Mouse (Mus musculus) lung, adult 2 months (tissue): ENCODE results near the gene Letm1. TPM values are rescaled to one million over a fixed set of nuclear protein-coding genes. Genes with fewer than 3 reads are reported as not detected.

Experiments used
- DNase-seq: peaks from one replicate; pipeline ENCODE4 v3.0.0; 2022
- H3K4me1 ChIP-seq: fragments of 200-500 bp; 2 replicates; pipeline ENCODE4 v1.6.1; 2011; ENCODE audit warnings: low read length; ENCODE audit not compliant: control insufficient read depth, insufficient read depth
- H3K4me3 ChIP-seq: fragments of 200-500 bp; replicated peaks from 2 replicates; pipeline ENCODE3; 2011; ENCODE audit warnings: low read depth, mild to moderate bottlenecking, control low read depth, low read length; ENCODE audit errors: extremely low read depth
- CTCF ChIP-seq: fragments of 200-500 bp; IDR thresholded peaks from 2 replicates; pipeline ENCODE4 v1.5.1; 2011; ENCODE audit warnings: mild to moderate bottlenecking, low read length, control low read depth; ENCODE audit not compliant: insufficient read depth
- POLR2A ChIP-seq: fragments of 200-500 bp; IDR thresholded peaks from 2 replicates; pipeline ENCODE4 v1.6.1; 2011; ENCODE audit warnings: low read depth, mild to moderate bottlenecking, control low read depth, low read length, borderline replicate concordance; ENCODE audit errors: extremely low read depth
- WGBS: fragments of 180-500 bp; shearing (Covaris S2); methylation state at CpG from one replicate; pipeline ENCODE4 v1.1.7; 2018; 5-methylcytosine and 5-hydroxymethylcytosine counted together
- polyA plus RNA-seq: library from polyadenylated mRNA; depleted of rRNA; stranded (reverse); fragments of >200 nt; gene quantifications from 2 replicates; pipeline ENCODE4 v1.2.3, GENCODE M21; 2012; rRNA removed

Gene Letm1
- polyA plus RNA-seq: 41.8 and 47.5 TPM in 2 replicates

- DNase-seq: peak; percentile 88
- peak; percentile 41; the same call in 1 of the 2 replicates for TF ChIP-seq POLR2A
- no peak for TF ChIP-seq CTCF
- peaks cover 3% of the 10 kb centered on the region; the same call in 1 of the 2 replicates for H3K4me1 ChIP-seq
- peak within 1 kb of the TSS; percentile 61 for H3K4me3 ChIP-seq
- WGBS: under 1% methylated on average over 65 of the region's 65 CpGs
Observed at GRCm38 (mm10) chr5:33782345-33782998, at the start of gene Letm1. Gene Letm1 (minus strand): TSS chr5:33782817.

GRCm38 (mm10) chr5:33830832-33831231, 48.2 kb upstream of the Letm1 start:
- no peak for TF ChIP-seq POLR2A
- peak; percentile 11; the same call in 1 of the 2 replicates for TF ChIP-seq CTCF
- H3K4me3 ChIP-seq: no peak overlapping the region
- no peaks in the 10 kb centered on the region for H3K4me1 ChIP-seq
- 85% methylated on average over 1 of the region's 1 CpGs for WGBS
- no peak for DNase-seq

DNA sequence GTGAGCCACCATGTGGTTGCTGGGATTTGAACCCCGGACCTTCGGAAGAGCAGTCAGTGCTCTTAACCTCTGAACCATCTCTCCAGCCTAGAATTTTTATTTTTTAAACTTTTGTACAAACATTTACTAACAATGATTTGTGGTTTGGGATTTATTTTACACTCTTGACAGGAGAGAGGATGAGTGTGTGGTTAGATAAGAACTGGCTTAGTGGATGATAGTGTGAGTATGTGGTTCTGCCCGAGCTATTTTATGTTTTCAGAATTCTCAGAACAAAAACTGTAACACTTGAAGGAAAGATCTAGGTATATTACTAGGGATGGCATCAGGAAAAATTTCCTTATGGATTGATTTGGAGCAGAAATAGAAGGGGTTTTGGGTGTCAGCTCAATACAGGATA, 47.3 kb upstream of the Letm1 start:
- WGBS: 75% methylated on average over 3 of the region's 3 CpGs
- DNase-seq: no peak
- no peaks in the 10 kb centered on the region for H3K4me1 ChIP-seq
- TF ChIP-seq CTCF (no peak), POLR2A (no peak)
- H3K4me3 ChIP-seq: no peak overlapping the region

- WGBS: 73% methylated on average over 8 of the region's 8 CpGs
- Histone ChIP-seq H3K4me3 (no peak overlapping the region), H3K4me1 (no peaks in the 10 kb centered on the region)
- TF ChIP-seq CTCF: no peak
- TF ChIP-seq POLR2A: no peak
- no peak for DNase-seq
Observed at GRCm38 (mm10) chr5:33828107-33828506, 45.5 kb upstream of the Letm1 start.

GRCm38 (mm10) chr5:33826001-33826400, 43.4 kb upstream of the Letm1 start:
- TF ChIP-seq POLR2A (no peak), CTCF (no peak)
- H3K4me1 ChIP-seq: peaks cover 5% of the 10 kb centered on the region
- DNase-seq: no peak
- H3K4me3 ChIP-seq: no peak overlapping the region

- 36% methylated on average over 3 of the region's 3 CpGs for WGBS
- no peak for TF ChIP-seq POLR2A
- no peak for TF ChIP-seq CTCF
- no peak for DNase-seq
- Histone ChIP-seq H3K4me3 (no peak overlapping the region), H3K4me1 (peaks cover 8% of the 10 kb centered on the region)
Observed at GRCm38 (mm10) chr5:33822456-33822855, 39.8 kb upstream of the Letm1 start.

DNA sequence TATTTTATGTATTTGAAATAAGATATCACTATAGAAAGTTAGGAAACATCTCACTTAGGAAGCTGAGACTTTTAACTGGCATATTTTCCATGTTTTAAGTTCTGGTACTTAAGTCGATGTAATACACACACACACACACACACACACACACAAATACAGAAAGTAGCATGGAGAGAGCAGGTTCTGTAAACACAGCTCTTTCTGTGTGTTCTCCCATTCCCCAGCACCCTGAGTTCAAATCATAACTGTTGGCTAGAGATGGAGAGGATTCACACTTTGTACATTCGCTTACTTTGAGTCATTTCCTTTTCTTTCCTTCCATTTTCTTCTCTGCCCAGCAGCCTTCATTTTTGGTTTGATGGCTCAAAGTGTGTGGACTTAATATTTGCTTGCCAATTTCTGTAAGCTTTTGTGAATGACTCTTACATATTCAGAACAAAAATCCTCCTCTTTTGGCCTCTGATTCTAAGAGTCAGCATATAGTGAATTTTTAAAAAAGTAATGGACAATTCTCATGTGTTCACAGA, 39.3 kb upstream of the Letm1 start:
- 24% methylated on average over 2 of the region's 2 CpGs for WGBS
- TF ChIP-seq POLR2A (no peak), CTCF (no peak)
- DNase-seq: no peak
- Histone ChIP-seq H3K4me1 (peaks cover 8% of the 10 kb centered on the region), H3K4me3 (no peak overlapping the region)

DNA sequence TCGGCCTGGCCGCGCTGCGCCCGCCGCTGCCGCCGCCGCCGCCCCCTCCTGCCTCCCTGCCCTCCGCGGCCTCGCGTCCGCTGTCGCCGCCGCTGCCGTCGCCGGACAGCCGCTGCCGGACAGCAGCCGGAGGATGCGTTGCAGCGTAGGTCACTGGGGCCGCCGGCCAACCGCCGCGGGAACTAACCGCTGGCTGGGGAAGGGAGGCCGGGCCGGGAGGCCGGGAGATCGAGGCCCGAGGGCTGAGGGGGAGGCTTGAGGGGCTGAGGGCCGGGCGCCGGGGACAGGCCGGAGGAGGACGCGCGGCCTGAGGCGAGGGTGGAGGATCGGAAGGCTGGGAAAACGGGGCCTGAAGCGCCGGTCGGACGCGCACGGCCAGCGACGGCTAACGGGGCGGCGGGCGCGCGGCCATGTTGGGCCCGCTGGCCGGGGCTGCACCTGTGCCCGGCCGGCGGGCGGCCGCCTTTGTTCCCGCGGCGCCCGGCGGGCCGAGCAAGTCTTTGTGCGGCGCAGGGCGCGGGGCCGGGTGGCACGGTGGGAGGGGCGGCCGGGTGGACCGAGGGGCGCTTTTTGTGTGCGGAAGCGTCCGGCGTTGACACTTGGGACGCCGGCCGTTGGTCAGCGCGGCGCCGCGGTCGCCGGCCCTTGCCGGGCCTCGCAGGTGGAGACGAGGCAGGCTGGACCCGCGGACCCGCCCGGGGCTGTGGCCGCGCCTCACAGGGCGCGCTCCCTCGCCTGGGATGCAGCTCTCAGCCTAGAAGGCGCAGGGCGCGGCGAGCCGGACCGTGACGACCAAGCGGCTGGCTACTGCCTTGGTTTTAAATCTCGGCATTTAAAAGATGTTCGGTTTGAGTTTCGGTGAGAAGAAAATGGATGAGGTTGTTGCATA, 38.4 kb upstream of the Letm1 start:
- Histone ChIP-seq H3K4me1 (peaks cover 8% of the 10 kb centered on the region), H3K4me3 (peak overlapping the region; percentile 67)
- WGBS: 1% methylated on average over 111 of the region's 121 CpGs
- TF ChIP-seq CTCF: no peak
- TF ChIP-seq POLR2A: no peak
- peak; percentile 71 for DNase-seq

GRCm38 (mm10) chr5:33819876-33820732, 37.5 kb upstream of the Letm1 start, which contains the start of gene Nsd2:
Gene Nsd2 (plus strand): TSS chr5:33820725.
- under 1% methylated on average over 117 of the region's 136 CpGs for WGBS
- H3K4me1 ChIP-seq: peaks cover 8% of the 10 kb centered on the region
- peak within 1 kb of the TSS; percentile 94 for H3K4me3 ChIP-seq
- DNase-seq: peak; percentile 78
- 0 out of 2 replicates have a peak, but pooled peaks have one; percentile 20 for TF ChIP-seq POLR2A
- TF ChIP-seq CTCF: no peak
